Mouse (Mus musculus): ENCODE measurements around the gene Upf2. TPM values are rescaled to one million over a fixed set of nuclear protein-coding genes. Genes with fewer than 3 reads are reported as not detected.
A peak's percentile ranks its signal among the peaks of the same experiment; 100 is the strongest.

Upf2 gene
- polyA plus RNA-seq (2015; fragmentation: Nextera tagmentation; extraction: Ambion mirVana), result 4.5 and 5.8 TPM in 2 replicates

DNA sequence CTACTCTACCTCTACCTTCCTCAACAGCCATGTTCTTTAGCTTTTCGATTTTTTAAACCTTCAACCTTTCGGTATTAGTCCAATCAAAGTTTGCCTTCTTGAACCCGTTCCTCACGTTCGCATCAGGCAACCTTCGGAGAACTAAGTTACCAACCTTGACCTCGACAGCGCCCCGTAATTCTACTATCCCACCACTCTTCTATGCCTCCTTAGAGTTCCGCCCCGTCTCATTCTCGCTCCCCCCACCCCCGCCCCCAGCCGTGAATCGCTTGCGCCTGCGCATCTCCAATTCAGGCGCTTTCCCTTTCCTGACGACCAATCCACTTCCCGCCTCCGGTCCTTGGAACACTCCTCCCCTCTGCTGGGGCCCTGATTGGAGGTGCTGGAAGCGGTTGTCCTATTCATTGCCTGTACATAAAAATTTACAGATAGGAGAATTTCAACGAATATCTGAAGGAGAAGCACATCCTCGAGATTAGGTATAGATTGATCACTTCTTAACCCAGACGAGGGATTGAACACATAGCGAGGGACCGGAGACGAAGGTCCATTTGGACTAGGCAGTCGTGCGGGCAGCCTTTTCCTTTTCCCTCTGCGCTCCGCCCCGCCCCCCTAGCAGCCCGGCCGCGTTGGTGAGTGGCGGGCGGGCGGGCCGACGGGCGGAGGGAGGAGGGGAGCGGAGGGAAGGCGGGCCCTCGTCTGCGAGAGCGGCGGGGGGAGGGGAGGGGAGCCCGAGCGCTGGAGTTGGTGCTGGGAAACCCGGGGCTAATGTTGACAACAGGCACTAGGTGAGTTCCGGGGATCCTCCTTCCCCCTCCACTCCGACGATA is at the start of gene Upf2:
TSS of gene Upf2 (plus strand) at position 704 of the 830 bp plus-strand sequence.
- H3K9ac ChIP-seq, result peak within 1 kb of the TSS; percentile 94
- H3K4me3 ChIP-seq (replicated peaks), result peak within 1 kb of the TSS; percentile 84
- H3K9me3 ChIP-seq (replicated peaks), result no peaks in the 10 kb centered on the region
- H3K4me1 ChIP-seq (replicated peaks), result peaks cover 50% of the 10 kb centered on the region
- WGBS (ENCODE audit: insufficient replicate concordance), result under 1% methylated on average over 51 of the region's 54 CpGs
- H3K4me2 ChIP-seq, result peak within 1 kb of the TSS; percentile 76
- DNase-seq, result peak; percentile 92
- H3K27me3 ChIP-seq, result no peaks in the 10 kb centered on the region
- H3K27ac ChIP-seq, result peak within 1 kb of the TSS; percentile 87
- H3K36me3 ChIP-seq, result no peaks in the 10 kb centered on the region
- ATAC-seq (ENCODE audit: low read depth), result peak; percentile 92

DNA sequence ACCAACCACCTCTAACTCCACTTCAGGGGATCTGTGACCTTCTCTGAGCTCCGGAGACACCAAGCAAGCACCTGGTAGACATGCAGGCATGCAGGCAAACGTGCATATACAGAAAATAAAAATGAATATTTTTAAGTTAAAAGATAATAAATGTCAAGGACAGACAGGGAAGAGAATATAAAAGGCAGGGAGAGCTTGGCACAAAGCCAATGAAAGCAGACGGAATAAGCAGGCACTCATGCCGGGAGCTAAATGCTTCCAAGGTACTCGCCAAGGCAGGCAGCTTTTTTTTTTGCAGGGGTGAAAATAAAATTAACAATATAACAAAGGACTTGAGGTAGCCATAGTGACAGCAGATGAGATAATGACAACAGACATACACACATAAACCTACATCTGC is 45.2 kb upstream of the Upf2 start:
- DNase-seq, result no peak
- 61% methylated on average over 5 of the region's 5 CpGs for WGBS (ENCODE audit: insufficient replicate concordance)
- ATAC-seq (ENCODE audit: low read depth), result no peak

DNA sequence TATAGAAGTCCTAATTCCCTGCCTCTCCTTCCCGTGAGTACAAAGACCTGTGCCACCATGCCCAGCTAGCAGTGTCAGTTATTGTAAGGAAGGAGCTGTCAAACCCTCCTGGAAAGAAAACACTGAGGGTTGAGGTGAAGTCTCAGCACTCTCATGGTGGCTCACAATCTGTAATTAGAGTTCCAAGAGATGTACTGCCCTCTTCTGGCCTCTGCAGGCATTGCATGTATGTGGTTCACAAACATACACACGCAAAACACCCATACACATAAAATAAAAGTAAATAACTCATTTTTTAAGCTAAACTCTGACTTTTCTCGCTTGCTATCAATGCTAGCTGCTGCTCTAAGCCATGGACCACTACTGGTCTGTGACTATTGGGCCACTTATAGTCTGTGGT is 44.6 kb upstream of the Upf2 start:
- WGBS (ENCODE audit: insufficient replicate concordance), result 34% methylated on average over 3 of the region's 3 CpGs
- no peak overlapping the region for H3K4me2 ChIP-seq
- no peak overlapping the region for H3K4me3 ChIP-seq (replicated peaks)
- 0 out of 2 replicates have a peak, but pooled peaks cover 6% of the 10 kb centered on the region for H3K36me3 ChIP-seq
- no peaks in the 10 kb centered on the region for H3K4me1 ChIP-seq (replicated peaks)
- H3K27ac ChIP-seq, result no peak overlapping the region
- H3K9me3 ChIP-seq (replicated peaks), result no peaks in the 10 kb centered on the region
- ATAC-seq (ENCODE audit: low read depth), result no peak
- H3K27me3 ChIP-seq, result no peaks in the 10 kb centered on the region
- H3K9ac ChIP-seq, result no peak overlapping the region
- DNase-seq, result peak; percentile 44

More for the DNA sequence above, 45.2 kb upstream of the Upf2 start:
- Histone ChIP-seq H3K9ac (no peak overlapping the region), H3K4me2 (no peak overlapping the region), H3K27me3 (no peaks in the 10 kb centered on the region), H3K4me3 (replicated peaks) (no peak overlapping the region), H3K27ac (no peak overlapping the region), H3K4me1 (replicated peaks) (no peaks in the 10 kb centered on the region), H3K9me3 (replicated peaks) (no peaks in the 10 kb centered on the region), H3K36me3 (0 out of 2 replicates have a peak, but pooled peaks cover 6% of the 10 kb centered on the region)

DNA sequence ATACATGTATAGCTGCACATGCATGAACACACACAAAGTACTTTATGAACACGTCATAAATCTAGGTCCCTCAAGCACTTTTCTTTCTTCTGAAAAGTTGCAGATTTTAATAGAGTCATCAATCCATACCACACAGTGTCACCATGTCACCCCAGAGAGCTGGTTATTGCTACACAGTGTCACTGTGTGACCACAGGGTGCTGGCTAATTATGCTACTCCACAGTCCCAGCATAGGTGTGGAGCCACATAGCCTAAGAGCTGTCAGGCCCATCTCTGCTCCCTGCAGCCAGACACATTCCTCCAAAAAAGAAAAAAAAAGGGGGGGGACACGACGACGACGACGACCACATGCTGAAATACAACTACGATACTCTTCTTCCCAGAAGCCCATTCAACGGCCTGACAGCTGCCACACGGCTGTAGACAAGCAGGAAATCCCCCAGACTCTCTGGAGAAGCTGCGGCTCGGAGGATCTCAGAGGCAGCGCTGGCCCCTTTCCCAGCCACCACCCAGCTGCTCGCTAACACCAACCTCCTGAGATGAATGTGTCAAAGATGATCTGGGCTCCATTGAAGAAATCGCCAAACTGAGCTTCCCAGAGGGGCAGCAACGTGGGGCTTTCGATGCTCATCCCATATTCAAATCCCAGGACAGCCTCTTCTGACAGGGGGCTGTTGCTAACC is 39.8 kb upstream of the Upf2 start:
- whole genome bisulfite sequencing (ENCODE audit: insufficient replicate concordance), result 76% methylated on average over 16 of the region's 16 CpGs
- H3K9ac ChIP-seq, result no peak overlapping the region

DNA sequence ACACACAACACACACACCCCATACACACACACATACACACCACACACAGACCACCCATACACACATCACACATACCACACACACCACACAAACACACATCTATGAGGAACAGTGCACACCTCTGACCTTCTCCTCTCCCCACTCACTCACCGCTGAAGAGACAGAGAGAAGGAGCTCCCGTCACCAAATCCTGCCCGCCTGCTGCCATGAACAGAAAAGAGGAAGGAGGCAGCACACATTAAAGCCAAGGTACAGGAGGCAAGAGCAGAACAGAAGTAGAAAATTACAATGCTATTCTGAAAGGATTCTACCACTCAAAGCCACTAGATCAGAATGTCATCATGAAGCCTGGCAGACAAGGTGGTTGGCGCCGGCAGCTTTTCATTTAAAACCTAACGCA is 28.4 kb upstream of the Upf2 start:
- Histone ChIP-seq H3K9ac (no peak overlapping the region), H3K4me1 (replicated peaks) (no peaks in the 10 kb centered on the region), H3K4me3 (replicated peaks) (no peak overlapping the region), H3K36me3 (peaks cover 14% of the 10 kb centered on the region), H3K9me3 (replicated peaks) (no peaks in the 10 kb centered on the region), H3K4me2 (no peak overlapping the region), H3K27me3 (no peaks in the 10 kb centered on the region), H3K27ac (no peak overlapping the region)
- WGBS (ENCODE audit: insufficient replicate concordance), result 81% methylated on average over 6 of the region's 6 CpGs
- ATAC-seq (ENCODE audit: low read depth) (peak; percentile 10; the same call in 1 of the 2 replicates), DNase-seq (no peak)

More for the DNA sequence above, 39.8 kb upstream of the Upf2 start:
- no peaks in the 10 kb centered on the region for H3K4me1 ChIP-seq (replicated peaks)
- no peak overlapping the region for H3K4me3 ChIP-seq (replicated peaks)
- no peak for DNase-seq
- no peak overlapping the region for H3K27ac ChIP-seq
- no peaks in the 10 kb centered on the region for H3K27me3 ChIP-seq
- H3K9me3 ChIP-seq (replicated peaks), result no peaks in the 10 kb centered on the region
- ATAC-seq (ENCODE audit: low read depth), result no peak
- no peaks in the 10 kb centered on the region for H3K36me3 ChIP-seq
- no peak overlapping the region for H3K4me2 ChIP-seq

DNA sequence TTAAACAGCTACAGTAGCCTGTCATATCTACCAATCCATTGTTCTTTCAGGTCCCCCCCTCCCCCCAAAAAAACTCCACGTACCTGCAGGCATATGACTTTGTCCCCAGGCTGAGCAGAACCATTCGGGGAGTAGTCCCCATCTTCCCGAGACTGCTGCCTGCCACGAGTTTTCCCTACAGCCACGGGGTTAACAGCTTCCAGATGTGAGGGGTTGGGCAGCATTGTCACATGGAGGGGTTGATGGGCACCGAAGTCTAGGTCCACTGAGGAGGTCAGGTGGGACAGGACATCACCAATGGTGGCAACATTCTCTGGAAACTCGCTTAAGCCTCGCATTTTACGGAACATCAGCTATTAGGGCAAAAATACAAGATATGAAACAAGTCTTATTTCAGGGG is 27.5 kb upstream of the Upf2 start:
- 73% methylated on average over 9 of the region's 9 CpGs for WGBS (ENCODE audit: insufficient replicate concordance)
- ATAC-seq (ENCODE audit: low read depth), result no peak

DNA sequence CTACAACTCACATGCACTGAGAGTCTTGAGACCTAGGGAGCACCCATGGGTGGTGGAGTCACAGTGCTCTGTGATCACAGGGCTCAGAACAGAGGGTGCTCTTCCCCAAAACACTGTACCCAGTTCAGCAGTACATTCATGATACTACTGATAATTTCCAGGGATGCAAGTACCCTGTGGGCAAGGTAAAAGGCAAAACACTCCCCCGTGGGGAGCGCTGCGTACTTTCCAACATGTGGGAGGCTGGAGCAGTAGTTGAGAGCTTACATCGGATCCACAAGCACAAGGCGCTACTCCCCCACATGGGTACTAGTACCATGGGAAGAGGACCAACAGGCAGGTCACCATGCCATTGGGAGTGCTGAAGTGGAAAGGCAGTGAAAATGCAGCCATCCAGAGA is 23.8 kb upstream of the Upf2 start:
- no peak overlapping the region for H3K4me3 ChIP-seq (replicated peaks)
- WGBS (ENCODE audit: insufficient replicate concordance), result 91% methylated on average over 5 of the region's 5 CpGs
- no peaks in the 10 kb centered on the region for H3K27me3 ChIP-seq
- H3K4me2 ChIP-seq, result no peak overlapping the region
- H3K4me1 ChIP-seq (replicated peaks), result no peaks in the 10 kb centered on the region
- no peak overlapping the region for H3K9ac ChIP-seq
- DNase-seq (no peak), ATAC-seq (ENCODE audit: low read depth) (no peak)
- H3K36me3 ChIP-seq, result peaks cover 9% of the 10 kb centered on the region; the same call in 1 of the 2 replicates
- no peak overlapping the region for H3K27ac ChIP-seq
- H3K9me3 ChIP-seq (replicated peaks), result no peaks in the 10 kb centered on the region

More for the DNA sequence above, 27.5 kb upstream of the Upf2 start:
- no peaks in the 10 kb centered on the region for H3K9me3 ChIP-seq (replicated peaks)
- no peak overlapping the region for H3K4me2 ChIP-seq
- no peak overlapping the region for H3K27ac ChIP-seq
- H3K4me3 ChIP-seq (replicated peaks), result no peak overlapping the region
- no peaks in the 10 kb centered on the region for H3K4me1 ChIP-seq (replicated peaks)
- peaks cover 18% of the 10 kb centered on the region for H3K36me3 ChIP-seq
- no peaks in the 10 kb centered on the region for H3K27me3 ChIP-seq
- H3K9ac ChIP-seq, result no peak overlapping the region
- no peak for DNase-seq

DNA sequence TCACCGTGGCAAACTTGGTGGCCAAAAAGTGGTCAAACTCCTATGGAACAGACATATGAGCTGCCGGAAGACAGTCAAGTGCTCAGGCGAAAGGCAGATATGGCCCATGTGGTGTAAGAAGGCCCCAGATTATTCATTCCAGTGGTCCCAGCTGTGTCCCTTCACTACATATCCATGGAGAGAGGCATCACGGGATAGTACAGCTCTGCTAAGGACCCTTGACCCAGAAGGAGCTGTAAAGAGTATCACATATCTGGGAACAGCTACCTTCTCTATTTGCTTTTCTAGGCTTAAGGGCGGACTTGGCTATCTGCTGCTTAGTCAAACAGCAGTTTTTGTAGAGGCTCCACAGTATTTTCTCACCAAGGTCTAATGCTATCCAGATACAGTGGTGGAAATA is 21.5 kb upstream of the Upf2 start:
- no peak overlapping the region for H3K4me2 ChIP-seq
- H3K4me3 ChIP-seq (replicated peaks), result no peak overlapping the region
- 83% methylated on average over 5 of the region's 5 CpGs for WGBS (ENCODE audit: insufficient replicate concordance)
- H3K36me3 ChIP-seq, result peaks cover 9% of the 10 kb centered on the region; the same call in 1 of the 2 replicates
- H3K9me3 ChIP-seq (replicated peaks), result no peaks in the 10 kb centered on the region
- no peaks in the 10 kb centered on the region for H3K4me1 ChIP-seq (replicated peaks)
- no peaks in the 10 kb centered on the region for H3K27me3 ChIP-seq
- H3K9ac ChIP-seq, result no peak overlapping the region
- ATAC-seq (ENCODE audit: low read depth), result no peak
- H3K27ac ChIP-seq, result no peak overlapping the region
- DNase-seq, result no peak

DNA sequence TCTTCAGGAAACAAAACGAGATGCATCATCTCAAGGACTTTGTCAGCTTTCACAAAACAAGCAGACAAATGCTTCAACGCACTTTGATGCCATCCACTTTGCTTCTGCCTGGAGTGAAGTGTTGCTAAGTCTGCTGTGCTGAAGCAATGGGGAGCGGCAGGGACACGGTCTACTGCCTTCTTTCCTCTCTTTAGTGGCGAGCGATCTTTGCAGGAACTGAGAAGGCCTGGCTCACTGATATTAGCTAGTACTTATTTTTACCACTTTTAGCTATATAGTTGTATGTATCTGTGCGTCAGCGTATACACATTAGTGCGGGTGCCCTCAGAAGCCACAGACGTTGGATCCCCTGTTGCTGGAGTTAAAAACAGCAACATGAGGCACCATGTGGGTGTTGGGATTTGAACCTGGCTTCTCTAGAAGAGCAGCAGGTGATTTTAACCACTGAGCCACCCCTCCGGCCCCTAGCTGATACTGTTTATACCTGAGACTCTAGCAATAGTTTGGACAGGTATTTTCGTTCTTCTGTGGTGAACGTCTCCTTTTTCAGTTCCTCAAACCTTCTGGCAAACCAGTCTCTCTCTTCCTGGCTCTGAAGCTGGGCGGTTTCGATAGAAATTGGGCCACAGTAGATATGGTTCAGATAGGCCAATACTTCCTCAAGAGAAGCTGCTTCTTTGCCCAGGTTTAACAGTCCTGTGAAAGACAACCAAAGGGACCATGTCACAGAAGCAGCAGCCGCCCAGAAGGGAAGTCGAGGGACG is 20.8 kb upstream of the Upf2 start:
- no peak for ATAC-seq (ENCODE audit: low read depth)
- H3K27ac ChIP-seq, result no peak overlapping the region

DNA sequence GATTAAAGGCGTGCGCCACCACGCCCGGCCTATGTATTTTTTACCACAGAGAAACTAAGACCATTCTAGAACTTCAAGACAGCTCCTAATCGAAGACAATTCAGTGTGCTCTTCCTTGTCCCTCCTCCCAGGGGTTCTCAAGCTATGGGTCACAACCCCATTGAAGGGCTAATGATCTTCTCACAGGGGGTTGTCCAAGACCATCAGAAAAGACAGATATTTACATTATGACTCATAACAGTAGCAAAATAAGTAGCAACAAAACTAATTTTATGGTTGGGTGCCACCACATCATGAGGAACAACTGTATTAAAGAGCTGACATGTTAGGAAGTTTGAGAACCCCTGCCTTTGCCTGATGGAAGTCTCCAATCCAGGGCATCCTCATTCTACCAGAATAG is 19.3 kb upstream of the Upf2 start:
- no peaks in the 10 kb centered on the region for H3K27me3 ChIP-seq
- no peak overlapping the region for H3K4me3 ChIP-seq (replicated peaks)
- H3K4me1 ChIP-seq (replicated peaks), result no peaks in the 10 kb centered on the region
- DNase-seq, result no peak
- 82% methylated on average over 5 of the region's 5 CpGs for WGBS (ENCODE audit: insufficient replicate concordance)
- no peak overlapping the region for H3K27ac ChIP-seq
- no peaks in the 10 kb centered on the region for H3K9me3 ChIP-seq (replicated peaks)
- ATAC-seq (ENCODE audit: low read depth), result no peak
- H3K4me2 ChIP-seq, result no peak overlapping the region
- H3K9ac ChIP-seq, result no peak overlapping the region
- peaks cover 9% of the 10 kb centered on the region; the same call in 1 of the 2 replicates for H3K36me3 ChIP-seq

More for the DNA sequence above, 20.8 kb upstream of the Upf2 start:
- Histone ChIP-seq H3K36me3 (peaks cover 9% of the 10 kb centered on the region; the same call in 1 of the 2 replicates), H3K9ac (no peak overlapping the region), H3K9me3 (replicated peaks) (no peaks in the 10 kb centered on the region), H3K4me1 (replicated peaks) (no peaks in the 10 kb centered on the region), H3K4me3 (replicated peaks) (no peak overlapping the region), H3K4me2 (no peak overlapping the region), H3K27me3 (no peaks in the 10 kb centered on the region)
- no peak for DNase-seq
- 68% methylated on average over 18 of the region's 18 CpGs for WGBS (ENCODE audit: insufficient replicate concordance)

DNA sequence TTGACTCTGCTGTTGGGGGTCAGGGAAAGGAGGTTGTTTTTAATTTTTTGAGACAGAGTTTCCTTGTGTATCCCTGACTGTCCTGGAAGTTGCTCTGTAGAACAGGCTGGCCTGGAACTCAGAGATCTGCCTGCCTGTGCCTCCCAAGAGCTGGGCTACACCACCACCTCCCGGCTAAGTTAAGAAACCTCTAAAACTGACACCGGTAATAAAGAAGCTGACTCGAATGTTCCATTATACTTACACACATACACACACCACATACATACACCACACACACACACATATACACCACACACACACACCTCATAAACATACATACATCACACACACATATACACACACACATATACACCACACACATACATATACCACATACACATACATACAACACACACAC is 16.3 kb upstream of the Upf2 start:
- H3K4me3 ChIP-seq (replicated peaks), result no peak overlapping the region
- DNase-seq (no peak), ATAC-seq (ENCODE audit: low read depth) (0 out of 2 replicates have a peak, but pooled peaks have one; percentile 28)
- no peak overlapping the region for H3K9ac ChIP-seq
- peaks cover 5% of the 10 kb centered on the region; the same call in 1 of the 2 replicates for H3K36me3 ChIP-seq
- H3K9me3 ChIP-seq (replicated peaks), result no peaks in the 10 kb centered on the region
- peaks cover 11% of the 10 kb centered on the region for H3K4me1 ChIP-seq (replicated peaks)
- no peaks in the 10 kb centered on the region for H3K27me3 ChIP-seq
- H3K4me2 ChIP-seq, result no peak overlapping the region
- no peak overlapping the region for H3K27ac ChIP-seq
- WGBS (ENCODE audit: insufficient replicate concordance), result 79% methylated on average over 3 of the region's 3 CpGs
